Mouse (Mus musculus) embryonic fibroblast, embryonic 13.5 days (primary cell): Measurements from ENCODE around the gene Sap25.

Source experiments
- CTCF ChIP-seq: IDR thresholded peaks from 2 replicates; pipeline ENCODE4 v1.5.1; 2011; ENCODE audit warnings: mild to moderate bottlenecking, control low read depth, low read length, moderate library complexity, borderline replicate concordance; ENCODE audit not compliant: insufficient read depth
- POLR2A ChIP-seq: IDR thresholded peaks from 2 replicates; pipeline ENCODE4 v1.6.1; 2011; ENCODE audit warnings: low read depth, mild to moderate bottlenecking, control low read depth, low read length, moderate library complexity

GRCm38 (mm10) chr5:137630602-137631001 is 10.5 kb upstream of the Sap25 start:
- TF ChIP-seq CTCF (no peak), POLR2A (no peak)
